Mouse (Mus musculus) lung, postnatal 0 days (tissue): ENCODE measurements around the gene Pik3c2a. TPM values are rescaled to one million over a fixed set of nuclear protein-coding genes. Genes with fewer than 3 reads are reported as not detected.
"Not testable (repeated sequence)": the region's sequence is repeated elsewhere in the genome, so short reads cannot be mapped to it uniquely, and the experiment has no call there.

Source experiments
- ATAC-seq: fragments of 200-750 bp; cut with Nextera tagmentation; 2 replicates; pipeline ENCODE4 v1.8.0; 2017; ENCODE audit warnings: moderate library complexity
- DNase-seq: peaks from one replicate; pipeline ENCODE4 v3.0.0-alpha.2; 2016; ENCODE audit warnings: low spot score
- H3K27ac ChIP-seq: fragments of 300-500 bp; sonication (generic); 2 replicates; pipeline ENCODE4 v1.5.1; 2014; ENCODE audit warnings: antibody characterized with exemption, mild to moderate bottlenecking, low read length, mixed read lengths
- H3K27me3 ChIP-seq: fragments of 300-500 bp; sonication (generic); replicated peaks from 2 replicates; pipeline ENCODE4 v1.6.1; 2014; ENCODE audit warnings: low read length, mixed read lengths; ENCODE audit not compliant: insufficient read depth
- H3K36me3 ChIP-seq: fragments of 300-500 bp; sonication (generic); 2 replicates; pipeline ENCODE4 v1.6.1; 2014; ENCODE audit warnings: low read length, mixed read lengths; ENCODE audit not compliant: insufficient read depth
- H3K4me1 ChIP-seq: fragments of 300-500 bp; sonication (generic); 2 replicates; pipeline ENCODE4 v1.6.1; 2014; ENCODE audit warnings: antibody characterized with exemption, low read depth, low read length, mixed read lengths; ENCODE audit not compliant: insufficient read depth
- H3K4me2 ChIP-seq: fragments of 300-500 bp; sonication (generic); replicated peaks from 2 replicates; pipeline ENCODE4 v1.6.1; 2014; ENCODE audit warnings: low read depth, mild to moderate bottlenecking, low read length, moderate library complexity, mixed read lengths
- H3K4me3 ChIP-seq: fragments of 300-500 bp; sonication (generic); 2 replicates; pipeline ENCODE4 v1.5.1; 2014; ENCODE audit warnings: low read depth, low read length
- H3K9ac ChIP-seq: fragments of 300-500 bp; sonication (generic); replicated peaks from 2 replicates; pipeline ENCODE4 v1.6.1; 2014; ENCODE audit warnings: low read depth, mild to moderate bottlenecking
- H3K9me3 ChIP-seq: fragments of 300-500 bp; sonication (generic); 2 replicates; pipeline ENCODE4 v1.6.1; 2016; ENCODE audit warnings: low read length, mixed read lengths
- CTCF ChIP-seq: IDR thresholded peaks from 2 replicates; pipeline ENCODE4 v1.5.1; 2016; ENCODE audit warnings: antibody characterized with exemption, mild to moderate bottlenecking
- EP300 ChIP-seq: IDR thresholded peaks from 2 replicates; pipeline ENCODE4 v1.6.1; 2016; ENCODE audit warnings: antibody characterized with exemption, mild to moderate bottlenecking, control low read depth
- WGBS: fragments of 180-500 bp; shearing (Covaris S2); extraction: QIAGEN DNeasy Blood & Tissue Kit; methylation state at CpG from one replicate; pipeline ENCODE4 v1.1.7; 2014; 5-methylcytosine and 5-hydroxymethylcytosine counted together
- polyA plus RNA-seq: library from polyadenylated mRNA; unstranded; fragments of >200 nt; fragmentation: Nextera tagmentation; extraction: Ambion mirVana; gene quantifications from 2 replicates; pipeline ENCODE4 v1.2.1, GENCODE M21; 2015

The Pik3c2a gene
- polyA plus RNA-seq, 1 experiment from 2014 or later, result 12.7 TPM

DNA sequence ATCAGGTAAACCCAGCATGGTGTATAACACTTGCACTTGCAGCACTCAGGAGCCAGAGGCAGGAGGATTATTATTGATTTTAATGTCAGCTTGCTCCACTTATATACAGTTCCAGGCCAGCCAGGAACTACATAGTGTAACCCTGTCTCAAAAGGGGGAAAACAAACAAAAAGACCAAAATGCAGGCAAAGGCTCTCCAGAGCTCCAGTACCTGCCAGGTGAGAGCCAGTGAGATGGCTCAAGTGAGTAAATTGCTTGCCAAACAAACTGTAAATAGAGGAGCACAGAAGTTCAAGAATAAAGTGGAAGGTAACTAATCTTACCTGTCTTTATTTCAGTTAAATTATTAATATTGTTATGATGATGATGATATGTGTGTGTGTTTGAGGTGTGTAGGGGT lies 16.0 kb downstream of the Pik3c2a start:
- no peak for TF ChIP-seq CTCF
- no peak for TF ChIP-seq EP300
- Histone ChIP-seq H3K36me3 (no peaks in the 10 kb centered on the region), H3K9me3 (no peaks in the 10 kb centered on the region), H3K27ac (no peak overlapping the region), H3K4me2 (no peak overlapping the region), H3K9ac (no peak overlapping the region), H3K27me3 (no peaks in the 10 kb centered on the region), H3K4me3 (no peak overlapping the region), H3K4me1 (no peaks in the 10 kb centered on the region)
- no peak for ATAC-seq
- no peak for DNase-seq

DNA sequence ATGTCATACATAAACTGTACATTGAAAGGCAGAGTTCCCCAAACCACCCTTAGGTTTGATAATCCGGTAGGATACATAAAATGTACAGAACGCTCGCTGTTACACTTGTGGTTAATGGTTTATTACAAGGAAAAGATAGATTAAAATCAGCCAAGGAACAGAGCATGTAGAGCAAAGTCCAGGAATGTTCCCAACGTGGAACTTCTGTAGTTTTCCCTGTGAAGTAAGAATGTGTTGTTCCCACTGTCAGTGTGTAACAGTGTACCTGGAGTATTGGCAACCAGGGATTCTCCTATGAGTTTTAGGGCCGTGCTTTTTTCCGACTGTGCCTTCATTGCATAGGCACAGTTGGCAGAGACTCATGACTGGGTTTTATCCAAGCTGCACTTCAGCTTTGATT lies 17.5 kb downstream of the Pik3c2a start:
- ATAC-seq (no peak), DNase-seq (peak; percentile 13)
- 73% methylated on average over 6 of the region's 6 CpGs for WGBS
- Histone ChIP-seq H3K4me3 (no peak overlapping the region), H3K4me2 (no peak overlapping the region), H3K9ac (no peak overlapping the region), H3K9me3 (no peaks in the 10 kb centered on the region), H3K4me1 (no peaks in the 10 kb centered on the region), H3K27ac (no peak overlapping the region), H3K36me3 (no peaks in the 10 kb centered on the region), H3K27me3 (no peaks in the 10 kb centered on the region)
- TF ChIP-seq CTCF (no peak), EP300 (no peak)

DNA sequence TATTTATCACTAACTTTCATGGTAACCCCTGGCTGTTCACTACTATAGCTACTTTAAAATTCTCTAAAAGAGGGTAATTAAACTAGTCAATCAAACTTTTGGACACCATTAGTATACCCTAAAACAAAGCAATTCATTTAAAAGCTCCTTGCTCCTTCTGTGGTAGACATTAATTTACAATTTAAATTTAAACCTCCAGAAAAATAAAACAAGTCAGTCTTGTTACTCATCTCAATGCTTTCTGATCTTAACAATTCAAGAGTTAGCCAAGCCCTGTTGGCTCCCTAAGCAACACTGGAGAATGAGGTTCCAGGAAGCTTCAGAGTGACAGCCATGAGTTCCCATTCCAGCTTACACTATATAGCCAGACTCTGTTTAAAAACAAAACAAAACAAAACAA lies 22.2 kb downstream of the Pik3c2a start:
- H3K4me1 ChIP-seq, result no peaks in the 10 kb centered on the region
- DNase-seq, result no peak
- H3K4me3 ChIP-seq, result no peak overlapping the region
- 0 out of 2 replicates have a peak, but pooled peaks cover 6% of the 10 kb centered on the region for H3K36me3 ChIP-seq
- H3K9ac ChIP-seq, result no peak overlapping the region
- H3K27me3 ChIP-seq, result no peaks in the 10 kb centered on the region
- H3K4me2 ChIP-seq, result no peak overlapping the region
- no peak for ATAC-seq
- TF ChIP-seq EP300 (no peak), CTCF (no peak)
- no peaks in the 10 kb centered on the region for H3K9me3 ChIP-seq
- H3K27ac ChIP-seq, result no peak overlapping the region

GRCm38 (mm10) chr7:116409438-116409837 lies 33.8 kb downstream of the Pik3c2a start:
- Histone ChIP-seq H3K27ac (peak overlapping the region; percentile 33; the same call in 1 of the 2 replicates), H3K9ac (no peak overlapping the region), H3K36me3 (no peaks in the 10 kb centered on the region), H3K27me3 (no peaks in the 10 kb centered on the region), H3K4me1 (no peaks in the 10 kb centered on the region; the same call in 1 of the 2 replicates), H3K4me2 (no peak overlapping the region), H3K4me3 (no peak overlapping the region), H3K9me3 (no peaks in the 10 kb centered on the region)
- peak; percentile 67 for DNase-seq
- 0% methylated on average over 1 of the region's 1 CpGs for WGBS
- peak; percentile 70 for ATAC-seq
- TF ChIP-seq CTCF, result no peak
- TF ChIP-seq EP300, result peak; percentile 38; the same call in 1 of the 2 replicates

DNA sequence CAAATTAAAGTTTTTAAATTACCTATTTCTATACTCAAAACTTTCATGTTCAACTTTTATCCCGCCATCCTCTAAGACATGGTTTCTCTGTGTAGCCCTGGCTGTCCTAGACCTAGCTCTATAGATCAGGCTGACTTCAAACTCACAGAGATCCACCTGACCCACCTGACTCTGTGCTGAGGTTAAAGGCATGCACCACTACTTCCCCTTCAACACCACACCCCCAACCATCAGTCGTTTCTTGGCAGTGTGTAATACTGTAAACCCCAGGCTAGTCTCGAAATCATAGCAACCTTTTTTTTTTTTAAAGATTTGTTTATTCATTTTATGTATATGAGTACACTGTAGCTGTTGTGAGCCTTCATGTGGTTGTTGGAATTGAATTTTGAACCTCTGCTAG lies 50.9 kb downstream of the Pik3c2a start:
- H3K4me3 ChIP-seq, result no peak overlapping the region
- DNase-seq (no peak), ATAC-seq (no peak)
- H3K27ac ChIP-seq, result no peak overlapping the region
- no peaks in the 10 kb centered on the region for H3K36me3 ChIP-seq
- H3K27me3 ChIP-seq, result no peaks in the 10 kb centered on the region
- H3K4me2 ChIP-seq, result no peak overlapping the region
- 77% methylated on average over 3 of the region's 3 CpGs for WGBS
- no peaks in the 10 kb centered on the region for H3K9me3 ChIP-seq
- TF ChIP-seq EP300, result no peak
- no peak for TF ChIP-seq CTCF
- no peaks in the 10 kb centered on the region for H3K4me1 ChIP-seq
- no peak overlapping the region for H3K9ac ChIP-seq

GRCm38 (mm10) chr7:116387389-116387788 lies 55.9 kb downstream of the Pik3c2a start:
- WGBS, result 87% methylated on average over 2 of the region's 2 CpGs

GRCm38 (mm10) chr7:116379181-116379580 lies 64.1 kb downstream of the Pik3c2a start:
- peaks cover 19% of the 10 kb centered on the region; the same call in 1 of the 2 replicates for H3K36me3 ChIP-seq

More at GRCm38 (mm10) chr7:116387389-116387788, 55.9 kb downstream of the Pik3c2a start:
- not testable (repeated sequence) for H3K4me1 ChIP-seq, H3K36me3 ChIP-seq, H3K27me3 ChIP-seq, H3K4me2 ChIP-seq, H3K27ac ChIP-seq, H3K4me3 ChIP-seq, ATAC-seq, H3K9me3 ChIP-seq, DNase-seq, H3K9ac ChIP-seq

More at GRCm38 (mm10) chr7:116379181-116379580, 64.1 kb downstream of the Pik3c2a start:
- not testable (repeated sequence) for H3K27me3 ChIP-seq, DNase-seq, H3K4me2 ChIP-seq, H3K27ac ChIP-seq, H3K4me3 ChIP-seq, ATAC-seq, H3K9me3 ChIP-seq, H3K4me1 ChIP-seq, H3K9ac ChIP-seq
- WGBS, result 90% methylated on average over 6 of the region's 6 CpGs
